Mouse (Mus musculus) monocyte, adult 5-6 weeks (primary cell): ENCODE data around the gene Hamp2. TPM values are rescaled to one million over a fixed set of nuclear protein-coding genes. Genes with fewer than 3 reads are reported as not detected.

ENCODE experiments used
- ATAC-seq: fragments of 153-309, 156-312 bp; replicated peaks from 2 replicates; pipeline ENCODE4 v1.8.0; 2017; ENCODE audit warnings: mild to moderate bottlenecking; ENCODE audit not compliant: low TSS enrichment, insufficient number of reproducible peaks, severe bottlenecking, poor library complexity, low FRiP score
- total RNA-seq: library from RNA; stranded (forward); fragments of 200-1000, 200-491, 200-594 nt; gene quantifications from 3 replicates; pipeline ENCODE4 v1.2.3, GENCODE M21; 2017

Hamp2 gene
- total RNA-seq, 1 experiment from 2014 or later, result not detected

GRCm38 (mm10) chr7:30914732-30915131 lies 9.7 kb downstream of the Hamp2 start, which contains the start of gene Mag:
Mag (minus strand) TSS chr7:30914873.
- no peak for ATAC-seq

DNA sequence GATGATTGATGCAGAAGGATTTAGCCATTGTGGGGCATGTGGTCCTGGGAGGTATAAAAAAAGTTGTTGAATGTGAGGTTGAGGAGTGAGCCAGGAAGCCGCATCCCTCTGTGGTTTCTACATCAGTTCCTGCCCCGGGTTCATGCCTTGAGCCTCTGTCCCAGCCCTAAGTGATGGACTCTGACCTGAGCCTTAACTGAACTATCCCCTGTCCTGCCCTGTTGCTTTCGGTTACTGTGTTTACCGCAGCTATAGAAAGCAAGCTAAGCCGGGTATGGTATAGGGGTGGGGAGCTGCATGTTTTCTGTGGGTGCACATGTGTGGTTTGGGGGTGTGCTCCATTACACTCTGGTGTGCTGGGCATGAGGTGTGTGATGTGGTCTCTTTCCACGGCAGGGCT lies 14.7 kb downstream of the Hamp2 start:
- no peak for ATAC-seq

- peak; percentile 14; the same call in 1 of the 2 replicates for ATAC-seq
Measured at GRCm38 (mm10) chr7:30908992-30909431, 15.5 kb downstream of the Hamp2 start.

DNA sequence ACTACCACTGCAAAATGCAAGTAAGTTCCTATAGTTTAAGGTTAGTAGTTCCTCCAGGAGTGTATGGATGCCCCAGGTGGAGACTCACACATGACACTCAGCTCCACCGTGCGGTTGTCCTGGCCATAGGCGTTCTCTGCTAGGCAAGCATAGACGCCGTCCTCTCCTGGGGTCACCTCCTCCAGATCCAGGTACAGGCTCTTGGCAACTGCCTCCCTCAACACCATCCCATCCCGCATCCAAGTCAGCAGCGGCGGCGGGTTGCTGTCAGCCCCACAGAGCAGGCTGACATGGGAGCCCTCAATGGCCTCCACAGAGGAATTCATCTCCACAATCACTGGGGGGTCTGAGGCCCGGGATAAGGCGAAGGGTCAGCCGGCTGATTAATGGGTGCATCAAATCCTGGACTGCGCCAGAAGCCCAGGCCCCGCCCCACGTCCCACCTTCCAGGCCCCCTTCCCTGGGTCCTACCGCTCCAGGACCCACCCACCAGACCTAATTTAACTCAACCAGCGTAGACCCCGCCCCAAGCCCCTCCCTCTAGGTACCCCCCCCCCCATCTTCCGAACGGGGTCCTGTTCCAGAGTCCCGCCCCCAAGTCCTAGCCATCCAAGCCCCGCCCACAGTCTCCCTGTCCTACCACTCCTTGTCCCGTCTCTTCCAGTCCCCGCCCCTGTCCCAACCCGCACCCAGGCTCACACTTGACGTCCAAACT lies 16.0 kb downstream of the Hamp2 start:
- ATAC-seq, result no peak

DNA sequence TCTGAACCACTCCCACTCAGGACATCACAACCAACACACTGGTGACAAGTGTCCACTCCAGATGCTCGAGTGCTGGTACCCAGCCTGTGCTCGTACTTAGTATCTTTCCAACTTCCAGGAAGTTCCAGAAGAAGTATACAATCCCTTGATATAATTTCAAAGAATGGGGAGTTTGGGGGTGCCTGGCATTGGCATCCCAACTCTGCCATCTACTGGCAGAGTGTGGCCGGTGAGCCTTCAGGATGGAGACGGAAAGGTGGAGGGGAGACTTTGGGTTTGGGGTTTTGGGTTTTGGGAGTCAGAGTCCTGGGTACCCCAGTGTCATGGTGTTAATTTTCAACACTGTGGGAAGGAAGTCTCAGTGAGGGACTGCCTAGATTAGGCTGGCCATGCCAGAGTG lies 20.4 kb downstream of the Hamp2 start:
- ATAC-seq, result no peak

DNA sequence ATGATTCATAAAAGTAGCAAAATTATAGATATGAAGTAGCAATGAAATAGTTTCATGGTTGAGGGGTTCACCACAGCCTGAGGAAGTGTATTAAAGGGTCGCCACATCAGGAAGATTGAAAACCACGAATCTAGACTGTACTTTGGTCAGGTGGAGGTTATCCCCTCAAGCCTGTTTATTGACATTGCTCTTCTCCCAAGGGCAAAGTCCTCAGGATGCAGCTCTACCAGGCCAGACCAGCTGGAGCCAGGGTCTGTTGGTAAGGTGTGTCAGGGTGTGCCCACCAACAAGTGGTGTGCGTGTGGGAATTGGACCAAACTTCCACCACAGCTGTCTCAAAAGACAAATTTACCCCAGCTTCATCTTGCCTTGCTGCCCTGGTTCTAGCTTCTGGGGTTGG lies 29.3 kb downstream of the Hamp2 start:
- ATAC-seq, result no peak

DNA sequence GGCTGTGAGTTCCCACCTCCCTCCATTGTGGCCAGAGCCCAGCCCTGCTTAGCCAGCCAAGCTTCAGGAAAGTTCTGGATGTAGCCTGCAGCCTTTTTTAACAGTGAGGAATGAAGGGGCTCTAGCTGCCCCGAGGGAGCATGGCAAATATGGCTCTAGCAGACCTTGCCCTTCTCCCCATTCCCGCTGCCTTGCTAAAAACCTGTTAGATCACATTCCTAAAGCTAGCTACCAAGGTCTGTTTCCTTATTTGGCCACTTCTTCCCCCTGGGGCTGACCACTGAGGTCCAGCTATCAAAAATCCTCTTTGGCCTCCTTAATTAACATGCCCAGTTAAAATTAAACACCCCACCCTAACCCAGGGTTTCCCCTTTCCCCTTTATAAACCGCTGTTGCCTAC lies 32.0 kb downstream of the Hamp2 start:
- ATAC-seq, result no peak

DNA sequence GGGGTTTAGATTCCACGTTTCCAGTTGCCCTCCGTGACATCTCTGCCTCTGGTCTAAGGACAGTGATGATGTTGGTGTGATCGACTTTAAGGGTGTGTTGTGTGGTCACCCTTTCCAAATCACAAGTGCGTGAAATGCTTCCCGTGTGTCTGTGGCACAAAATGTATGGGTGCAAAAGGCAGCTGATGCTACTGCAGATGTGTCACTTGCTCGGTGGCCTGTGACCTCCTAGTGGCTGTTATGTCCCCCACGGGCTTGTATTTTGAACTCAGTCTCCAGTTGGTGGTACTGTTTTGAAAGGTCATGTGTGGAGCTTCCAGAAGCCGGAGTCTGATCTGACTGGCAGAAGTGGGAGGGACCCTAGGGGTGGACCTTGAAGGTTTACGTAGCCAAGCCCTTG lies 32.7 kb downstream of the Hamp2 start:
- ATAC-seq, result no peak

DNA sequence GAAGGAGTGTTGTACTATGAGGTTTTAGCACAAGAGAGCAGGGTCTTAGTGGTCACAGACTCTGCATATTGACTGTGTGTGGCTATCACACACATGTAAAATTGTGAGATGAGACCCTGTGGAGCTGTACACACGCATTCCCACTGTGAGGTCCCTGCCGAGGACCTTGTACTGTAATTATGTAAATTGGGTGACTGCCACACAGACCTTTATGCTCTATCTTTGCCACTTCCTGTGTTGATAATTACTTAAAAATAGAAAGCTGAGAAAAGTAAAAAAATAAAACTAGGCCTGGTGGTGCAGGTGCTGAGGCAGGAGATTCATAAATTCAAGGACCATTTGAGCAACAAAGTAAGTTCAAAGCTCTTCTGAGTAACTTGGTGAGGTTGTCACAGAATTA lies 33.8 kb downstream of the Hamp2 start:
- ATAC-seq, result no peak

GRCm38 (mm10) chr7:30888786-30889185 lies 35.7 kb downstream of the Hamp2 start:
- ATAC-seq, result no peak

- ATAC-seq, result peak; percentile 79
Measured at GRCm38 (mm10) chr7:30887568-30888188, 36.8 kb downstream of the Hamp2 start.

DNA sequence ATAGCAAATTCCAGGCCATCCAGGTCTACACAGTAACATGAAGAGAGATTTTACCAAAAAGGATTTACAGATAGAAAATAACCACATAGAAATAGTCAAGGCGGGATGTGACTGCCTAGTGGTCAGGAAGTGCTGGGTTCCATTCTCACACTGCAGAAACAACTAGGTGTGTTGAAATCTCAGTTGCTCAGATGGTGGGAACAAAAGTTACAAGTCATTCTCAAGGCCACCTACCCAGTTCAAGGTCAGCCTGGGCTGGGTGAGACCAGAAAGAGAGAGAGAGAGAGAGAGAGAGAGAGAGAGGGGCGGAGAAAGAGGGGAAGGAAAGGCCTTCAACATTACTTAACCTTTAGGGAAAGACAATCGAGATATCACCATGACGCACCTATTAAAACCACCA lies 37.6 kb downstream of the Hamp2 start:
- no peak for ATAC-seq

DNA sequence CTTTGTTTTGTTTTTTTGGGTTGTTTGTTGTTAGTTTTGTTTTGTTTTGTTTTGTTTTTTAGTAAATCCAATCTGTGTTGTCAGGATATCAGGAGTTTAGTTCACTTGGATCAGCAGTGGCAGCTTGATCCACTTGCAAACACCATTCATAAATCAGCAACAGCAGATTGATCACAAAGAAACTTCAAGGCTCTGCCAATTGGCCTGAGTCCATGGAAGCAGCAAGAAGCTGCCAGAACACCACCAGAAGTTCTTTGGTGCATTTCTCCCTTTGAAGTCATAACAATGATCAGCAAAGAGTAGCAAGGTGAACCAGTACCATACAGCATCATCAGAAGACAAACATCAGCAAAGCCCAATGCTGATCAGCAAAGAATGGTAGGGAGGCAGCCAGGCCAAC lies 40.4 kb downstream of the Hamp2 start:
- ATAC-seq, result no peak

DNA sequence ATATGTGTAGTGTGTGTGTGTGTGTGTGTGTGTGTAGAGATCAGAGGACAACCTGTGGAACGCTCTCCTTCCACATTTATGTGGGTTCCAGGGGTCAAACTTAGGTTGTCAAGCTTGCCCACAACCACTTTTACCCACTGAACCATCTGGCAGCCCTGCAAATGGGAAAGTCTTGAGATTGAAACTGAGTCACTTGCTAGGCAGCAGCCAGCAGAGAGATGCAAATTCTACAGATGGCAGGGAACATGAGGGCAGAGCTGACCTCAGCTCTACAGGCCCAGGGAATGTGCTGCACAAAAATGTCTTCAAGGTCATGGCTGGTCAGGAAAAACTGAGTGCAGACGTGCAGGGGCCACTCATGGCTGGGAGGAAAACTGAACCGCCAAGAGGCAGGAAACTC lies 43.1 kb downstream of the Hamp2 start:
- no peak for ATAC-seq

DNA sequence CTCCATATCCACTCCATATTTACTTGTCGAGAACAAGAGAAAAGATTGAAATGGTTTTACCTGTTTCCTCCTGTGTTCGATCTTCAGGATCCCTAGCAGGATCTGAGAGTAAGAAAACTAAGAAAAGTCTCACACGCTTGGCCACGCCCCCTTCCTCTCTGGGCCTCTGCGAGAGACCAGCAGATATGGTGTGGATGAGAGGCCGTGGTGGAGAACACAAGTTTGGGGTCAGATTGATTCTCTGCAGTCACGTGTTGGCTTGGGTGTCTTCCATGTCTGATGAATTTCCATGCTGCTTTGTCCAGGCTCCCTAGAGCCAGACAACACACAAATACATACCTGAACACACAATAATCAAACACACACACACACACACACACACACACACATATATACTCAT lies 44.3 kb downstream of the Hamp2 start, which contains the start of gene Cd22:
Gene Cd22 (minus strand): TSS at position 167 of the 400 bp plus-strand sequence.
- no peak for ATAC-seq

DNA sequence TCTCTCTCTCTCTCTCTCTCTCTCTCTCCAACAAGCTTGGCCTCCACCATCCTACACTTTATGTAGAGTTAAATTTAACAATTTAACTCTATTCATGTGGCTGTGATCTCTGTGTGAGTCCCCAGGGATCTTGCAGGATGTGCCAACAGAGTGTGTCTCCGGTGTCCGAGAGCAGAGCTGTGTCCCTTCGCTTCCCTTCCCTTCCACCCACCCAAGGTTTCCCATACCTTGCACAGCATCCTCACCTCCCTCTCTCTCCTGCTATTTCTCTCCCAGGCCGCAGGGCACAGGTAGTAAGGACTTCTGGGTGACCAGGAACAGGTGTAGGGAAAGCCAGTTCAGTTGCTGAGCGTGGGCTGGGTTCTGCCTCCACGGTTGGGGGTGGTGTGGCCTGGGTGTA lies 45.5 kb downstream of the Hamp2 start:
- ATAC-seq, result no peak

DNA sequence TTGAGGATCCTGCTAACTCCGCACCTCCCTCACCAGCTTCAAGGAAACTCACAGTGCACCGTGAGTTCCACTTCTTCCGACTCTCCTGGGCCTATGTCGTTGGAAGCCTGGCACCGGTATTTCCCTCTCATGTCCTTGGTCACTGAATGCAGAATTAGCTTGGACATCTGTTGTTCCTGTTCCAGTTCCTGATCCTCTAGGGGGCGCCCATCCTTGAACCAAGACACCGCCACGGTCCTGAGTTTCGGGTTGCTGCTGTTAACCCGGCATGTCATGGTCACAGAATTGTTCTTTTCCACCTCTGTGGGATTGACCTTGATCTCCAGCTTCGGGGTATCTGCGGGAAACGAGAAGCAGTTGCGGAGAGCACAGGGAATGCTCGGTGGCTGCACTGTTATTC lies 51.4 kb downstream of the Hamp2 start:
- peak; percentile 71 for ATAC-seq
